In genomic region chr2:127336885-127337284, GRCm38 (mm10) we compare ENCODE assay signal across 9 mouse cellular contexts. TPM values are rescaled to one million over a fixed set of nuclear protein-coding genes. Genes with fewer than 3 reads are reported as not detected.
DNase-seq lines count a peak whose midpoint lies in the region; ATAC-seq and TF ChIP-seq lines count a peak whose summit lies in the region.
"Had no signal": no experiment of that assay in that cellular context is flagged by ENCODE, and none has a peak within 500 bp of the region (broad histone marks: within the 10 kb centered on the region; RNA-seq: fewer than 3 reads in every experiment).

No protein-coding gene starts in this region.

- no peaks in the 10 kb centered on the region for H3K36me3 ChIP-seq in heart, postnatal 0 days (replicated peaks; ENCODE audit: control insufficient read depth, insufficient read depth, low read length)
- peaks cover 0 to 12% of the 10 kb centered on the region in 2 experiments; a peak in 2 of 4 replicates for H3K36me3 ChIP-seq in MEL (ENCODE audit: control insufficient read depth in 1 of 2, insufficient read depth in 2 of 2, low read length in 2 of 2)
- no peaks in the 10 kb centered on the region for H3K36me3 ChIP-seq in hindbrain, embryonic 11.5 days (ENCODE audit: control insufficient read depth, insufficient read depth, low read length)
- no peaks in the 10 kb centered on the region for H3K36me3 ChIP-seq in midbrain, embryonic 12.5 days

- no peaks in the 10 kb centered on the region for H3K4me1 ChIP-seq in heart, postnatal 0 days (ENCODE audit: control insufficient read depth, insufficient read depth)
- peaks cover 0 to 20% of the 10 kb centered on the region in 2 experiments; a peak in 3 of 4 replicates for H3K4me1 ChIP-seq in MEL (ENCODE audit: control insufficient read depth in 1 of 2, insufficient read depth in 2 of 2, low read length in 2 of 2)
- H3K4me1 ChIP-seq in hindbrain, embryonic 11.5 days (replicated peaks; ENCODE audit: control insufficient read depth, insufficient read depth, low read length) = no peaks in the 10 kb centered on the region
- peaks cover 13% of the 10 kb centered on the region for H3K4me1 ChIP-seq in midbrain, embryonic 12.5 days

- H3K27ac ChIP-seq in heart, postnatal 0 days (ENCODE audit: low read depth) = no peak overlapping the region
- 0 out of 2 replicates have a peak overlapping the region, but pooled peaks have one; percentile 11 for H3K27ac ChIP-seq in MEL (ENCODE audit: control insufficient read depth, low read depth, low read length)
- H3K27ac ChIP-seq in hindbrain, embryonic 11.5 days (ENCODE audit: low read depth, low read length) = no peak overlapping the region
- H3K27ac ChIP-seq in midbrain, embryonic 12.5 days (replicated peaks) = no peak overlapping the region

- peak overlapping the region; percentile 58 for H3K4me3 ChIP-seq in heart, postnatal 0 days (ENCODE audit: low read depth, low read length)
- peak overlapping the region; percentile 70 to 78 for H3K4me3 ChIP-seq in MEL (ENCODE audit: control insufficient read depth in 1 of 2, insufficient read depth in 1 of 2, low read depth in 2 of 2, low read length in 2 of 2)
- peak overlapping the region; percentile 49 for H3K4me3 ChIP-seq in hindbrain, embryonic 11.5 days (ENCODE audit: low read depth, low read length)
- peak overlapping the region; percentile 51 for H3K4me3 ChIP-seq in midbrain, embryonic 12.5 days

- TF ChIP-seq CTCF in heart, postnatal 0 days (IDR thresholded peaks at IDR 0.05; ENCODE audit: low read depth) = no peak
- TF ChIP-seq CTCF in MEL (IDR thresholded peaks at IDR 0.05 in 2 of 3, conservative IDR thresholded peaks at IDR 0.05 in 1 of 3; ENCODE audit: control insufficient read depth in 1 of 3, insufficient read depth in 1 of 3, low read depth in 2 of 3, low read length in 3 of 3, poor library complexity in 1 of 3, severe bottlenecking in 1 of 3) = no peak

- H3K9ac ChIP-seq in heart, postnatal 0 days (replicated peaks; ENCODE audit: low read depth, low read length) = peak overlapping the region; percentile 60; the same call in 1 of the 2 replicates
- peak overlapping the region; percentile 83 for H3K9ac ChIP-seq in MEL (ENCODE audit: control insufficient read depth, low read depth, low read length, poor library complexity, severe bottlenecking)
- no peak overlapping the region for H3K9ac ChIP-seq in hindbrain, embryonic 11.5 days (ENCODE audit: low read depth, low read length)
- no peak overlapping the region for H3K9ac ChIP-seq in midbrain, embryonic 12.5 days (replicated peaks)

- H3K79me2 ChIP-seq in MEL (ENCODE audit: control insufficient read depth, insufficient read depth, low read length, poor library complexity) = peaks cover 12% of the 10 kb centered on the region

- WGBS in heart, postnatal 0 days = 30% methylated on average over 5 of the region's 5 CpGs
- 51% methylated on average over 5 of the region's 5 CpGs for WGBS in hindbrain, embryonic 11.5 days
- 46% methylated on average over 5 of the region's 5 CpGs for WGBS in midbrain, embryonic 12.5 days

- intact Hi-C loops in heart, postnatal 25 days (cut with DNase I) = no loop called here

- no peak for DNase-seq in heart, postnatal 0 days (ENCODE audit: low spot score)
- DNase-seq in heart, postnatal 25 days (ENCODE audit: low spot score) = no peak
- DNase-seq in MEL (ENCODE audit: low read depth, low spot score) = peak; percentile 47
- no peak for DNase-seq in hindbrain, embryonic 11.5 days (ENCODE audit: low spot score)
- no peak for DNase-seq in layer of hippocampus, adult 11-12 months (ENCODE audit: low spot score)
- no peak for DNase-seq in adrenal gland, adult 2 months

- TF ChIP-seq POLR2A in MEL (IDR thresholded peaks at IDR 0.05; ENCODE audit: control insufficient read depth in 1 of 2, insufficient read depth in 1 of 2, low read depth in 1 of 2, low read length in 2 of 2, poor library complexity in 1 of 2) = no peak

- peak overlapping the region; percentile 85 for H3K4me2 ChIP-seq in heart, postnatal 0 days (ENCODE audit: low read depth, low read length)
- peak overlapping the region; percentile 90 for H3K4me2 ChIP-seq in hindbrain, embryonic 11.5 days (replicated peaks; ENCODE audit: low read depth, low read length)
- H3K4me2 ChIP-seq in midbrain, embryonic 12.5 days (replicated peaks) = peak overlapping the region; percentile 86

- H3K9me3 ChIP-seq in heart, postnatal 0 days (replicated peaks; ENCODE audit: control insufficient read depth, low read length) = no peaks in the 10 kb centered on the region
- H3K9me3 ChIP-seq in MEL (replicated peaks; ENCODE audit: insufficient read depth, low read length) = no peaks in the 10 kb centered on the region
- no peaks in the 10 kb centered on the region for H3K9me3 ChIP-seq in hindbrain, embryonic 11.5 days (ENCODE audit: control insufficient read depth, low read length)
- H3K9me3 ChIP-seq in midbrain, embryonic 12.5 days = no peaks in the 10 kb centered on the region

- peaks cover 12% of the 10 kb centered on the region for H3K27me3 ChIP-seq in heart, postnatal 0 days (ENCODE audit: control insufficient read depth, insufficient read depth, low read length)
- H3K27me3 ChIP-seq in MEL (ENCODE audit: control insufficient read depth in 1 of 2, insufficient read depth in 2 of 2, low read length in 2 of 2) = no peaks in the 10 kb centered on the region
- H3K27me3 ChIP-seq in hindbrain, embryonic 11.5 days (ENCODE audit: control insufficient read depth, insufficient read depth, low read length) = peaks cover 29% of the 10 kb centered on the region
- peaks cover 51% of the 10 kb centered on the region for H3K27me3 ChIP-seq in midbrain, embryonic 12.5 days

- no peak for TF ChIP-seq RAD21 in MEL (IDR thresholded peaks at IDR 0.05; ENCODE audit: low read depth, low read length)

- ATAC-seq in heart, postnatal 0 days (ENCODE audit: insufficient read depth, low read depth) = no peak
- no peak for ATAC-seq in hindbrain, embryonic 11.5 days (ENCODE audit: low FRiP score)
- no peak for ATAC-seq in midbrain, embryonic 12.5 days (ENCODE audit: low FRiP score, low read depth)
- ATAC-seq in monocyte, adult 5-6 weeks (replicated peaks; ENCODE audit: insufficient number of reproducible peaks, low FRiP score, low TSS enrichment, poor library complexity, severe bottlenecking) = no peak

- TF ChIP-seq EP300 in heart, postnatal 0 days (IDR thresholded peaks at IDR 0.05; ENCODE audit: low read depth) = no peak
- TF ChIP-seq EP300 in MEL (IDR thresholded peaks at IDR 0.05; ENCODE audit: low read depth in 1 of 2, low read length in 2 of 2) = no peak

TF ChIP-seq in MEL, 35 proteins besides CTCF, POLR2A, EP300 and RAD21 (continues in another document):
- TF ChIP-seq ZMIZ1 (IDR thresholded peaks at IDR 0.05; ENCODE audit: low read depth, low read length) (no peak), NRF1 (IDR thresholded peaks at IDR 0.05; ENCODE audit: insufficient read depth, low read depth, low read length, poor library complexity, severe bottlenecking) (no peak), E2F4 (IDR thresholded peaks at IDR 0.05; ENCODE audit: borderline replicate concordance, low read depth, low read length) (no peak), POLR2AphosphoS2 (IDR thresholded peaks at IDR 0.05; ENCODE audit: low read length) (no peak), UBTF (IDR thresholded peaks at IDR 0.05; ENCODE audit: borderline replicate concordance, insufficient read depth, low read depth, low read length) (no peak), MYB (IDR thresholded peaks at IDR 0.05; ENCODE audit: low read depth, low read length) (no peak), NELFE (IDR thresholded peaks at IDR 0.05; ENCODE audit: low read depth, low read length) (no peak), ZNF384 (IDR thresholded peaks at IDR 0.05; ENCODE audit: low read depth, low read length) (no peak), JUND (IDR thresholded peaks at IDR 0.05; ENCODE audit: low read depth, low read length) (no peak), MAX (IDR thresholded peaks at IDR 0.05; ENCODE audit: low read length) (no peak)

RNA-seq across cellular contexts. Expression of gene Dusp2, which starts 0.9 kb away (rescaled TPM):
- total RNA-seq in heart, postnatal 0 days (2014; rRNA removed; ENCODE audit: low replicate concordance) = 6.8 and 13.8 TPM in 2 replicates
- polyA plus RNA-seq in heart, postnatal 0 days (2015; fragmentation: Nextera tagmentation; extraction: Ambion mirVana) = 5.1 and 7.3 TPM in 2 replicates
- under 1 TPM; 0.31 to 0.49 TPM for total RNA-seq in heart, postnatal 25 days (2021)
- total RNA-seq in MEL (2012; rRNA removed) = 6.5 and 10.4 TPM in 2 replicates
- 10 to 100 TPM in 1 of 2 experiments, not detected in 1; 11.6 TPM for polyA plus RNA-seq in MEL (2012; ENCODE audit: insufficient read depth in 1 of 2, insufficient read length in 2 of 2, low read depth in 1 of 2, low replicate concordance in 2 of 2, missing spikeins in 1 of 2)
- 4.9 and 5.5 TPM in 2 replicates for polyA plus RNA-seq in hindbrain, embryonic 11.5 days (2014; fragmentation: Nextera tagmentation; extraction: Ambion mirVana)
- 4.4 and 7.1 TPM in 2 replicates for polyA plus RNA-seq in midbrain, embryonic 12.5 days (2016; fragmentation: Nextera tagmentation; extraction: Ambion mirVana)
- 141 to 443 TPM (median 158 TPM) in 3 replicates for total RNA-seq in monocyte, adult 5-6 weeks (2017)
- under 1 TPM; 0.17 to 0.76 TPM for total RNA-seq in adrenal gland, adult 2 months (2021)
- polyA plus RNA-seq in adrenal gland, adult 2 months (2012; rRNA removed) = 1.3 and 2.2 TPM in 2 replicates

RNA-seq across cellular contexts. Expression of gene Astl, which starts 1.6 kb away (rescaled TPM):
- total RNA-seq in heart, postnatal 0 days (2014; rRNA removed; ENCODE audit: low replicate concordance) = not detected in 2 replicates
- not detected in 2 replicates for polyA plus RNA-seq in heart, postnatal 0 days (2015; fragmentation: Nextera tagmentation; extraction: Ambion mirVana)
- total RNA-seq in heart, postnatal 25 days (2021) = not detected
- not detected in 2 replicates for total RNA-seq in MEL (2012; rRNA removed)
- polyA plus RNA-seq in MEL (2012; ENCODE audit: insufficient read depth in 1 of 2, insufficient read length in 2 of 2, low read depth in 1 of 2, low replicate concordance in 2 of 2, missing spikeins in 1 of 2) = not detected
- not detected in 2 replicates for polyA plus RNA-seq in hindbrain, embryonic 11.5 days (2014; fragmentation: Nextera tagmentation; extraction: Ambion mirVana)
- polyA plus RNA-seq in midbrain, embryonic 12.5 days (2016; fragmentation: Nextera tagmentation; extraction: Ambion mirVana) = not detected in 2 replicates
- 0.11 to 1.6 TPM (median 1.1 TPM) in 3 replicates for total RNA-seq in monocyte, adult 5-6 weeks (2017)
- not detected for total RNA-seq in adrenal gland, adult 2 months (2021)
- not detected in 2 replicates for polyA plus RNA-seq in adrenal gland, adult 2 months (2012; rRNA removed)
- total RNA-seq: gastrocnemius, adult 8-10 months had no signal

RNA-seq across cellular contexts. Expression of gene Adra2b, which starts 26.1 kb away (rescaled TPM):
- total RNA-seq in heart, postnatal 0 days (2014; rRNA removed; ENCODE audit: low replicate concordance) = 1.1 and 2.0 TPM in 2 replicates
- 0.67 and 0.71 TPM in 2 replicates for polyA plus RNA-seq in heart, postnatal 0 days (2015; fragmentation: Nextera tagmentation; extraction: Ambion mirVana)
- total RNA-seq in heart, postnatal 25 days (2021) = under 1 TPM; 0.61 to 0.88 TPM
- total RNA-seq in MEL (2012; rRNA removed) = not detected in 2 replicates
- polyA plus RNA-seq in MEL (2012; ENCODE audit: insufficient read depth in 1 of 2, insufficient read length in 2 of 2, low read depth in 1 of 2, low replicate concordance in 2 of 2, missing spikeins in 1 of 2) = not detected
- polyA plus RNA-seq in hindbrain, embryonic 11.5 days (2014; fragmentation: Nextera tagmentation; extraction: Ambion mirVana) = 2.7 and 3.5 TPM in 2 replicates
- polyA plus RNA-seq in midbrain, embryonic 12.5 days (2016; fragmentation: Nextera tagmentation; extraction: Ambion mirVana) = 1.7 and 2.1 TPM in 2 replicates
- 0.10 TPM in 1 of 3 replicates, not detected in the others for total RNA-seq in monocyte, adult 5-6 weeks (2017)
- 1 to 10 TPM; 1.6 to 1.9 TPM for total RNA-seq in adrenal gland, adult 2 months (2021)
- 1.1 and 1.5 TPM in 2 replicates for polyA plus RNA-seq in adrenal gland, adult 2 months (2012; rRNA removed)

Comparison
In these comparisons a context has a peak if more than half of its experiments do, and no peak if none do; other contexts are left out.
1. H3K9ac ChIP-seq: peak in heart, postnatal 0 days (single experiment) and MEL (single experiment); none in hindbrain, embryonic 11.5 days (single experiment) and midbrain, embryonic 12.5 days (single experiment).
2. Peak in every context shown above with its lines, with median percentiles within 50 percentile points of each other: H3K4me2 ChIP-seq and H3K4me3 ChIP-seq.